Mouse (Mus musculus) cerebellum, adult 2 months (tissue): ENCODE measurements at regions not wholly inside any gene's neighbourhood (a gene's known extent, or its start where the extent isn't known, plus 50 kb on each side); places are given as distances from the start of the nearest gene placed in this dataset.

Experiments used
- CTCF ChIP-seq: fragments of 200-500 bp; IDR thresholded peaks from 2 replicates; pipeline ENCODE4 v1.5.1; 2011; ENCODE audit warnings: low read depth, mild to moderate bottlenecking, control low read depth, low read length, moderate library complexity, borderline replicate concordance; ENCODE audit not compliant: insufficient read depth
- POLR2A ChIP-seq: fragments of 200-500 bp; IDR thresholded peaks from 2 replicates; pipeline ENCODE4 v1.6.1; 2011; ENCODE audit warnings: low read length, control low read depth, borderline replicate concordance; ENCODE audit not compliant: insufficient read depth

- TF ChIP-seq POLR2A (no peak), CTCF (no peak)
These were observed 271.2 kb downstream of the Rnd3 start for GRCm38 (mm10) chr2:50877716-50878115.
